Mouse (Mus musculus) spleen, adult 2 months (tissue): Measurements from ENCODE around the gene Skp2. TPM values are rescaled to one million over a fixed set of nuclear protein-coding genes. Genes with fewer than 3 reads are reported as not detected.
A peak's percentile ranks its signal among the peaks of the same experiment; 100 is the strongest.

Experiments
- DNase-seq, 2 experiments: peaks; one replicate each; pipeline versions ENCODE4 v3.0.0 to v3.0.0-alpha.2; 2012 to 2021; ENCODE audit warnings: low spot score in 2 of 2, low read depth in 1 of 2
- H3K27ac ChIP-seq: fragments of 200-500 bp; 2 replicates; pipeline ENCODE4 v1.5.1; 2012; ENCODE audit warnings: low read length, inconsistent platforms; ENCODE audit not compliant: insufficient read depth
- H3K27me3 ChIP-seq: fragments of 200-500 bp; 2 replicates; pipeline ENCODE4 v1.6.1; 2012; ENCODE audit warnings: mild to moderate bottlenecking, moderate library complexity, low read length, inconsistent platforms; ENCODE audit not compliant: control insufficient read depth, insufficient read depth
- H3K36me3 ChIP-seq: fragments of 200-500 bp; 2 replicates; pipeline ENCODE4 v1.6.1; 2012; ENCODE audit warnings: mild to moderate bottlenecking, low read length, inconsistent platforms; ENCODE audit not compliant: control insufficient read depth, insufficient read depth
- H3K4me1 ChIP-seq: fragments of 200-500 bp; 2 replicates; pipeline ENCODE4 v1.6.1; 2011; ENCODE audit warnings: inconsistent platforms; ENCODE audit not compliant: control insufficient read depth, insufficient read depth, insufficient read length
- H3K4me3 ChIP-seq: fragments of 200-500 bp; 2 replicates; pipeline ENCODE4 v1.5.1; 2011; ENCODE audit warnings: mild to moderate bottlenecking, inconsistent platforms; ENCODE audit not compliant: insufficient read depth, insufficient read length; ENCODE audit errors: extremely low read depth
- CTCF ChIP-seq: fragments of 200-500 bp; IDR thresholded peaks from 2 replicates; pipeline ENCODE4 v1.5.1; 2011; ENCODE audit warnings: mild to moderate bottlenecking, inconsistent platforms; ENCODE audit not compliant: insufficient read depth, insufficient read length, insufficient replicate concordance; ENCODE audit errors: extremely low read depth
- POLR2A ChIP-seq: fragments of 200-500 bp; IDR thresholded peaks from 2 replicates; pipeline ENCODE4 v1.6.1; 2011; ENCODE audit warnings: low read depth, low read length, inconsistent platforms
- WGBS: fragments of 180-500 bp; shearing (Covaris S2); methylation state at CpG from one replicate; pipeline ENCODE4 v1.1.7; 2018; 5-methylcytosine and 5-hydroxymethylcytosine counted together
- polyA plus RNA-seq: library from polyadenylated mRNA; depleted of rRNA; stranded (reverse); fragments of >200 nt; gene quantifications from 2 replicates; pipeline ENCODE4 v1.2.3, GENCODE M21; 2012

Gene Skp2
- polyA plus RNA-seq, 1 experiment: 2.5 TPM

DNA sequence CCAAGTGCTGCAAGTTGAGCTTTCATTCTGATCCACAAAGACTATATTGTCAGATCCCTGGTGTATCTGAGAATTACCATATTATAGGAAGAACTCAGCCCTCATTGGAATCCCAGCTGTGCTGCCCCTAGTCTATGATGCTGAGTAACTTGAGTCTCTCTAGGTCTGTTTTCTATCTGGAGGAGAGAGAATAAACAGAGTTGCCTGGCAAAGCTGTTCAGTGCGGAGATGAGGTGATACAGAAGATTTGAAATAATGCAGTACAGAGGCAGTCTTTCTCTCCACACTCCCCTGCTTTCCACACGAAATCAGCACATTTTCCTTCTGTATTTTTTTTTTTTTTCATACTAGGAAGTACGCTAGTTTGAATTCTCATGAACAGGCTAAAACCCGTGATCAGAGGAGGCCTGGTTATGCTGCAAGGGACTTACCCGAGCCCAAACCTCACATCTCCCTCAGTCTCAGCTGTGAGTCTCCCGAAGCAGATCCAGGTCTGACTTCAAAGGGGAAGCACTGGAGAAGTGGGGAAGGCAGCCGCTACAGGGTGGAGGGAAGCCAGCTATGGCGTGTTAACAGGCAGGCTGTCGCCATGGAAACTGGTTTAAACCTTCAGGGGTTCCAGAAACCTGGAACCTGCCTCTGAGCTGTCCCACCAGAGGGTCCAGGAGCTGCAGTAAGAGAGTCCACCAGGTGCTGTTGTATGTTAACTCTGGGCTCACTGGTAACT lies 24.3 kb downstream of the Skp2 start:
- Histone ChIP-seq H3K4me1 (no peaks in the 10 kb centered on the region), H3K4me3 (no peak overlapping the region), H3K27me3 (no peaks in the 10 kb centered on the region), H3K36me3 (no peaks in the 10 kb centered on the region), H3K27ac (peak overlapping the region; percentile 45)
- 86% methylated on average over 9 of the region's 9 CpGs for WGBS
- no peak for DNase-seq
- TF ChIP-seq POLR2A: no peak

DNA sequence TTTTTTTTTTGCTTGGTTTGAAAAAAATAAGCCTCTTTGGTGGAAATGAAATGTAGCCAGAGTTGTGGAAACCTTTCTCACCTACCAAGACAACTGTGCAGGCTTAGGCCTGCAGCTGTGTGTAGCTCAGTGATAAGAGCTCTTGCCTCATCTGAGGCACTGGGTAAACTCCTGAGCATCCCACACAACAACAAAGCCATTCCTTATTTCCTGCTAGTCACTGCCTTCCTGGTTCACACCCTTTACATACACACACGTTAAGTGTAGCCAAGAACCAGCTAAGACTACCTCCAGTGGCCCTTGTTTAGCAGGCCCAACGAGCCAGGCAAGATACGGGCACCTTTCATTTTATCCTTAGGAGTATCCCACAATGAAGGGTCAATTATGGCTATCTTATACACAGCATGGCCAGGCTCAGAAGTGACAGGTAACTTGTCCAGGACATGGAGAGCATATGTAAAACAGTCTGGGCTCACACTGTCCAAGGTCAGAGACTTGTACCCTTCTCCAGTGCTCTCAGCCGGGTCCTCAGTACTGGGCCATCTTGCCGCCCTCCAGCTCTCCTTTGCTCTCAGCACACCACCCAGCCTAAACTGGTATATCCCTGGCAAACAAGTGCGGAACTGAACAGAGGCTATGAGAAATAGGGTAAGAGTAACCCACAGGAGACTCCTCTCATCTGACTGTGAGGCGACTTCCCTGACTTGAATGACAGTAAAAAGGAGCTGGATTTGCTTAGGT lies 28.0 kb downstream of the Skp2 start:
- TF ChIP-seq CTCF (no peak), POLR2A (no peak)
- no peak for DNase-seq
- 93% methylated on average over 7 of the region's 7 CpGs for WGBS
- no peaks in the 10 kb centered on the region for H3K36me3 ChIP-seq
- H3K27me3 ChIP-seq: no peaks in the 10 kb centered on the region
- no peak overlapping the region for H3K27ac ChIP-seq
- H3K4me1 ChIP-seq: no peaks in the 10 kb centered on the region
- no peak overlapping the region for H3K4me3 ChIP-seq

DNA sequence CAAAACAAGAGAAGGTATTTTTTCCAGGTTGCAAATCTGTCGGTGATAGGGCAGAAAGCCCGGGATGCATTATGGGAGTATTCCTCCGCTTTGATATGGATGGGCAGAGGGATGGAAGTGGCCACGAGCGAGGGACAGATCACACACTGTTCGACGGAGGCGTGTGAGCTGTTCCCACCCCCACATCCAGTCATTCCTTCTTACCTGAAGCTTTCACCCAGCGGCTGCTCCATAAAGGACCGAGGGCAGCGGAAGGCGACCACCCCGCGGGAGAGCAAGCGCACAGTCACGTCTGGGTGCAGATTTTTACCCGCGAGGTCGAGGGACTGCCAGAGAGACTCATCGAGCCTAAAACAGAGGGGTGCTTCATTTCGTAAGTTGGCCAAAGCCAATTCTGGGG lies 30.4 kb downstream of the Skp2 start:
- no peak for DNase-seq
- peaks cover 5% of the 10 kb centered on the region for H3K36me3 ChIP-seq
- no peaks in the 10 kb centered on the region for H3K4me1 ChIP-seq
- no peak overlapping the region for H3K27ac ChIP-seq
- WGBS: 96% methylated on average over 21 of the region's 21 CpGs
- no peaks in the 10 kb centered on the region for H3K27me3 ChIP-seq
- no peak overlapping the region for H3K4me3 ChIP-seq
- TF ChIP-seq POLR2A: no peak
- TF ChIP-seq CTCF: no peak

DNA sequence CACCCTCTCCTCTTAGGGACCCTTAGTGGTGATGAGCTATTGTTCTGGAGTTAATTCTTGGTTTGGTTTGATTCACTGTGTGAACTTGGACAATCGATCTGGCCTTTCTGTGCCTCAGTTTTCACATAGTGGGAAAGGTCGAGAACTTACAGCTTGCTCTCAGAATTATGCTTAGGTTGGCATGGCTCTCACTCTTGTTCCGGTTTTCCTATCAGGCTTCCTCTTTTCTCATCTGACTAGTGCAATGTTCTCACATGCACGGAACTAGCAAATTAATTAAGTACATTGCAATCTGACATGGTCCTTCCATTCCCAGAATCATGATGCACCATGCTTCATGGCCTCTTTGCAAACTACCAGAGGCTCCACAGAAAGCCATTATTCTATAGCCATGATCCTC lies 32.2 kb downstream of the Skp2 start:
- no peak for TF ChIP-seq CTCF
- TF ChIP-seq POLR2A: no peak
- Histone ChIP-seq H3K27me3 (no peaks in the 10 kb centered on the region), H3K36me3 (peaks cover 5% of the 10 kb centered on the region), H3K4me3 (no peak overlapping the region), H3K4me1 (no peaks in the 10 kb centered on the region), H3K27ac (peak overlapping the region; percentile 58; the same call in 1 of the 2 replicates)
- DNase-seq: no peak
- 54% methylated on average over 4 of the region's 4 CpGs for WGBS

DNA sequence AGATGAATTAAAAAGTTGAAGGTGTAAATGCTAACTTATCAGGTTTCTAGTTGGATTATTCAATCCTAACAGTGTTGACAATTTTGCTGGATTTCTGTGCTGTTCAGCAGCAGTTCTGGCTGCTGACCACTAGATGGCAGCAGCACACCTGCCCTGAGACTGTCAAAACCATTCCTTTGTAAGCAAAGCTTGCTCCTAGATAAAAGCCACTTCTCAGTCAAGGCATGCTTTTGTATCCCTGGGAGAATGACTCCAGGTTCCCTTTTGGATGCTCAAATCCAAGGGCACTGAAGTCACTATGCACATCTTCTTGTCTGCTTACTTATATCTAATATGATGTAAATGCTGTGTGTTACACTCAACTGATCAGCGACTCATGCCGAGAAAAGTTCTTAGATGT lies 35.1 kb downstream of the Skp2 start:
- no peak for TF ChIP-seq POLR2A
- peak; percentile 84; the same call in 1 of the 2 replicates for TF ChIP-seq CTCF
- Histone ChIP-seq H3K27ac (no peak overlapping the region), H3K4me3 (no peak overlapping the region), H3K4me1 (no peaks in the 10 kb centered on the region), H3K36me3 (peaks cover 9% of the 10 kb centered on the region), H3K27me3 (no peaks in the 10 kb centered on the region)
- DNase-seq: peak in 1 of 2 experiments; percentile 23
- WGBS: 96% methylated on average over 2 of the region's 2 CpGs

DNA sequence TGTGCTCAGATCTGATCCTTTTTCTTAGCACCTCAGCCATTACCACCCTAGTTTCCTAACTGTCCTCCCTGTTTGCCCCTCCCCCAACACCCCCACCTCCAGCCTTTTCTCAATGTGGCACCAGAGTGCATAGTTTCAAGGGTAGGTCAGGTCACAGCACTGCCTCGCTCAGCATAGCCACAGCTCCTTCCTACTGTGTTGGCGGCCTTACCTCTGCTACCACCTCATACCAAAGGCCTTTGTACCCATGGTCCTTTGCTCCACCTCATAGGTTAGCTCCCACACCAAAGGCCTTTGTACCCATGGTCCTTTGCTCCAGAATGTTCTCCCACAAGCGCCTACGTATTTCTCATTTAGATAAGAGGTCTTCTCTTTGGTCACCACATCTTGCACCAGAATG lies 36.4 kb downstream of the Skp2 start:
- no peak for DNase-seq
- H3K36me3 ChIP-seq: peaks cover 9% of the 10 kb centered on the region
- WGBS: 93% methylated on average over 4 of the region's 4 CpGs

DNA sequence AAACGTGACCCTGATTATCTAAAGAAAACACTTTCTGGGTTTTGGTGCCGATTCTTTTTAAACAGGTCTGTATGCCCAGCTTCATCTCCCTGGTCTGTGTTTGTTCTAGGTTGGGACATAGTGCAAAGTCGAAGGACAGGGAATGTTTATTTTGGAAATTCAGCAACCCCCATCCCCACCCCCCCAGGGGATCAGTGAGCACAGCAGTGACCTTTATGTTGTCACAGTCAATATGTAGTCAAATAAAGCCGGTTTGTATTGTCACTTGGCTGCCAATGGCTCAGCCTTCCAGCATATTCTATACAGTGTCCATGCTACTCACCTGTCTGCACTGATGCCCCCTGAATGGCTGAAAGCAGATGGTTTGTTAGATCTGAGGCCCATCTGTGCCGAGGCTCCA lies 40.6 kb downstream of the Skp2 start:
- H3K4me1 ChIP-seq: no peaks in the 10 kb centered on the region
- no peak overlapping the region for H3K4me3 ChIP-seq
- peaks cover 12% of the 10 kb centered on the region for H3K36me3 ChIP-seq
- DNase-seq: no peak
- TF ChIP-seq POLR2A (no peak), CTCF (no peak)
- no peak overlapping the region for H3K27ac ChIP-seq
- no peaks in the 10 kb centered on the region for H3K27me3 ChIP-seq
- 90% methylated on average over 5 of the region's 5 CpGs for WGBS

More for the DNA sequence above, 36.4 kb downstream of the Skp2 start:
- H3K4me3 ChIP-seq: no peak overlapping the region
- TF ChIP-seq POLR2A (no peak), CTCF (no peak)
- no peak overlapping the region for H3K27ac ChIP-seq
- no peaks in the 10 kb centered on the region for H3K27me3 ChIP-seq
- no peaks in the 10 kb centered on the region for H3K4me1 ChIP-seq
